Mouse (Mus musculus): ENCODE measurements around the gene Fbxo47. TPM values are rescaled to one million over a fixed set of nuclear protein-coding genes. Genes with fewer than 3 reads are reported as not detected.

Fbxo47 gene
- total and polyA plus RNA-seq, 3 experiments: 0.78 to 1.0 TPM; not detected in 1

- peak; percentile 52 for DNase-seq
Measured at GRCm38 (mm10) chr11:97811569-97812362, 72.2 kb downstream of the Fbxo47 start.

GRCm38 (mm10) chr11:97810970-97811369, 73.0 kb downstream of the Fbxo47 start:
- peak; percentile 18 for DNase-seq

GRCm38 (mm10) chr11:97810356-97810755, 73.6 kb downstream of the Fbxo47 start:
- peak; percentile 73 for DNase-seq

GRCm38 (mm10) chr11:97809235-97810121, 74.5 kb downstream of the Fbxo47 start:
- DNase-seq: peak; percentile 29

- peak; percentile 59 for DNase-seq
Measured at GRCm38 (mm10) chr11:97808621-97809234, 75.2 kb downstream of the Fbxo47 start.

GRCm38 (mm10) chr11:97808093-97808492, 75.9 kb downstream of the Fbxo47 start:
- peak; percentile 42 for DNase-seq

- DNase-seq: no peak
Measured at GRCm38 (mm10) chr11:97807626-97808025, 76.3 kb downstream of the Fbxo47 start.

GRCm38 (mm10) chr11:97806613-97806964, 77.4 kb downstream of the Fbxo47 start:
- DNase-seq: no peak

- peak; percentile 39 for DNase-seq
Measured at GRCm38 (mm10) chr11:97805662-97806612, 78.0 kb downstream of the Fbxo47 start.

GRCm38 (mm10) chr11:97804841-97805661, 78.9 kb downstream of the Fbxo47 start:
- DNase-seq: peak; percentile 66

GRCm38 (mm10) chr11:97803847-97804246, 80.1 kb downstream of the Fbxo47 start:
- peak; percentile 46 for DNase-seq

Other genes with a start within 250 kb of the Fbxo47 start
- 10 to 100 TPM; 30.6 to 51.2 TPM for gene Mllt6, start 220.7 kb downstream of the Fbxo47 start, total RNA-seq (2021)
- 73.0 and 85.8 TPM in 2 replicates for gene Mllt6, start 220.7 kb downstream of the Fbxo47 start, polyA plus RNA-seq (2012; rRNA removed)
- 100 to 1,000 TPM; 183 to 265 TPM for gene Cisd3, start 198.3 kb downstream of the Fbxo47 start, total RNA-seq (2021)
- gene Cisd3, start 198.3 kb downstream of the Fbxo47 start, polyA plus RNA-seq (2012; rRNA removed): 61.6 and 66.4 TPM in 2 replicates
- gene Pcgf2, start 183.7 kb downstream of the Fbxo47 start, total RNA-seq (2021): 10 to 100 TPM; 19.8 to 26.1 TPM
- 89.5 and 107 TPM in 2 replicates for gene Pcgf2, start 183.7 kb downstream of the Fbxo47 start, polyA plus RNA-seq (2012; rRNA removed)
- gene Psmb3, start 180.8 kb downstream of the Fbxo47 start, total RNA-seq (2021): 100 to 1,000 TPM; 224 to 239 TPM
- gene Psmb3, start 180.8 kb downstream of the Fbxo47 start, polyA plus RNA-seq (2012; rRNA removed): 247 and 261 TPM in 2 replicates
- gene Pip4k2b, start 139.4 kb downstream of the Fbxo47 start, total RNA-seq (2021): 10 to 100 TPM; 26.9 to 27.2 TPM
- gene Pip4k2b, start 139.4 kb downstream of the Fbxo47 start, polyA plus RNA-seq (2012; rRNA removed): 12.8 and 14.7 TPM in 2 replicates
- 10 to 100 TPM; 17.5 to 28.9 TPM for gene Cwc25, start 117.6 kb downstream of the Fbxo47 start, total RNA-seq (2021)
- 5.1 and 6.5 TPM in 2 replicates for gene Cwc25, start 117.6 kb downstream of the Fbxo47 start, polyA plus RNA-seq (2012; rRNA removed)
- gene 1700001P01Rik, start 108.2 kb downstream of the Fbxo47 start, total RNA-seq (2021): under 1 TPM in 1 of 2 experiments, not detected in 1; 0.49 TPM
- gene 1700001P01Rik, start 108.2 kb downstream of the Fbxo47 start, polyA plus RNA-seq (2012; rRNA removed): not detected in 2 replicates
- gene Rpl23, start 101.7 kb downstream of the Fbxo47 start, total RNA-seq (2021): 100 to 1,000 TPM; 700 to 846 TPM
- 13.7 and 14.2 TPM in 2 replicates for gene Rpl23, start 101.7 kb downstream of the Fbxo47 start, polyA plus RNA-seq (2012; rRNA removed)
- gene Lasp1, start 85.2 kb downstream of the Fbxo47 start, total RNA-seq (2021): 100 to 1,000 TPM; 118 to 172 TPM
- gene Lasp1, start 85.2 kb downstream of the Fbxo47 start, polyA plus RNA-seq (2012; rRNA removed): 127 and 138 TPM in 2 replicates
- 1 to 10 TPM; 2.9 to 4.6 TPM for gene B230217C12Rik, start 43.4 kb downstream of the Fbxo47 start, total RNA-seq (2021)
- gene B230217C12Rik, start 43.4 kb downstream of the Fbxo47 start, polyA plus RNA-seq (2012; rRNA removed): 1.8 and 2.5 TPM in 2 replicates
- 10 to 100 TPM; 17.5 to 22.2 TPM for gene Plxdc1, start 102.3 kb upstream of the Fbxo47 start, total RNA-seq (2021)
- gene Plxdc1, start 102.3 kb upstream of the Fbxo47 start, polyA plus RNA-seq (2012; rRNA removed): 11.0 and 13.7 TPM in 2 replicates
- 1 to 10 TPM in 1 of 2 experiments, under 1 TPM in 1; 0.29 to 1.2 TPM for gene Arl5c, start 112.0 kb upstream of the Fbxo47 start, total RNA-seq (2021)
- gene Arl5c, start 112.0 kb upstream of the Fbxo47 start, polyA plus RNA-seq (2012; rRNA removed): 0.43 and 0.87 TPM in 2 replicates
- 1 to 10 TPM; 6.9 to 9.6 TPM for gene Cacnb1, start 138.9 kb upstream of the Fbxo47 start, total RNA-seq (2021)
- 14.4 and 14.5 TPM in 2 replicates for gene Cacnb1, start 138.9 kb upstream of the Fbxo47 start, polyA plus RNA-seq (2012; rRNA removed)
- 1,000 to 10,000 TPM; 1,223 to 1,284 TPM for gene Rpl19, start 142.6 kb upstream of the Fbxo47 start, total RNA-seq (2021)
- 128 and 129 TPM in 2 replicates for gene Rpl19, start 142.6 kb upstream of the Fbxo47 start, polyA plus RNA-seq (2012; rRNA removed)
- 1 to 10 TPM; 3.6 to 4.0 TPM for gene Stac2, start 169.3 kb upstream of the Fbxo47 start, total RNA-seq (2021)
- 0.71 and 0.83 TPM in 2 replicates for gene Stac2, start 169.3 kb upstream of the Fbxo47 start, polyA plus RNA-seq (2012; rRNA removed)

Data from adrenal gland, adult 2 months (tissue).